Mouse (Mus musculus) mouse trophoblast stem cell (cell line): ENCODE results near the gene Tent5a.

Experiments
- in situ Hi-C, 2 experiments: fragments of 300-500 bp; cut with MseI, MboI; formaldehyde crosslinking; loops; 2 replicates in 1 of 2; 3 replicates in 1 of 2; pipeline ENCODE4 v1.15.1; 2025

The Tent5a gene

DNA sequence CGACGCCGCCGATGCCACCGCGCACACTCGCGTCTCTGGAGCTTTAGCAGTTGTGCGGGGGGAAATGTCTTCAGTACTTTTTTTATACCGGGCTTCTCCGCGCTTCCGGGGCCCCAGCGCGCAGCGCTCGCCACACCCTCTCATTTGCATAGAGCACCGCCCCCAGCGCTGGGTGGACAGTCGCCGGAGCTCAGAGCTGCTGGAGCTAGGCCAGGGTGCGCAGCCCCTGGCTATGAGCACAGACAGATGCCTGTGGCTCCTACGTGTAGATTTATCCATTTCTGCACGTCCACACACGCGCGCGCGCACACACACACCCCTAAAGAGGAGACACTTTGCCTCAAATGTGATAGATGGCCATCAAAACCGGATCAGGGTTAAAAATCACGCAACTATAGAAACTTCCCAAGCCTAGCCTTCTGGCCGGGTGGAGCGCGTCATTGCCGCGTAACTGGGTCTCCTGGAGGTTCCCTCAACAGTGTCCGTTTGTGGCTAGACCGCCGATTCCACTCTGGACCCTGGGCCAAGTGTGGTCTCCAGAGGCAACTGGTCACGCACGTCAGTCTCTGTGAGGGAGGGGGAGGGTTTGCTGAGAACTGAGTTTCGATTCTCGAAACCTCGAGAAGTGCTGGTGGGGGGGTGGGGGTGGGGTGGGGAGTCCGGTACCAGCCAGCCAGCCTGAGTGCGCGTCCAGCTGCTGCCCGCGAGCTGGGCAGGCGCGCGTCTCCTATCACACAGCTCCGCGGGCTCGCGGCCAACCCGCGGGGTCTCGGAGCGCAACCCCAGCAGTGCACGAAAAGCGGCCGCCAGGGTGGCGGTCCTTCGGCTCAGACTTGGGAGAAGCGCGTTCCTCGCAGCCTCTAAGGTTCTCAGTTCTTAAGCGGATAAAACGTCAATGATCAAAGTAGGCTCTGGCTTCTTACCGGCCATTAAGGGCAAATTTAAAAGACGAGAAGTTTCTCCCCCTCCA is at the start of gene Tent5a:
Gene Tent5a, minus strand, starts transcription at position 107 of the 970 bp plus-strand sequence.
- in situ Hi-C loops: loop anchor here in 1 of 2 experiments (25.0 kb wide), 1 partner anchor 865 kb away; no protein-coding TSS in a partner anchor

DNA sequence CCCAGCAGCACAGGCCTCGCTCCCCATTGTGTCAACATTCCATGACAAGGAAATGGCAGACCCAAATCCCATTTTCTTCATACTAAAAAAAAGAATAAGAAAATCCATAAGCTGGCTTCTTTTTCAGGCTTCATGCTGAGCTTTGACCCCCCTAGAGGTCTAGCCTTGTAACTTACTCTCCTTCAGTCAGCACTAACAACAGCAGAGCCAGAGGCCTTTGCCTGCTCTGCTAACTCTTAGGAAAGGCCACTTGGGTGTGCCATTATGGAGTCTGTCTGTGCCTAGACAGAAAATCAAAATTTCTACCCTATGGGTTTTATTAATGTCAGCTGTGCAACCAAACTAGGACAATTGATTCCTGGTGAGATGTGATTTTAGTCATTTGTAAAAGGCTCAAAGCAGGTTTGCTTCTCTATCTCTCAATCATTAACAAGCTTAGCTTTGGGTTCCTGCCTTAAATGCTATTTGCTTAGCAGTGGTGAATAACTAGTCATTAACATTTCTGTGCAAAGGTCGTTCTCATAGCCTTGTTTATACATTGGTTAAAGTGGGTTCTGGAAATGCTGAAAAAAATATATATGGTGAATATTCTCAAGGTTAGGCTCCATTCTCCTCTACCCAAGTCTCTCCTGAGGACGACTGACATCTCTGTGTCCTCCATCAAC is 49.6 kb upstream of the Tent5a start:
- in situ Hi-C loops: no loop called here

DNA sequence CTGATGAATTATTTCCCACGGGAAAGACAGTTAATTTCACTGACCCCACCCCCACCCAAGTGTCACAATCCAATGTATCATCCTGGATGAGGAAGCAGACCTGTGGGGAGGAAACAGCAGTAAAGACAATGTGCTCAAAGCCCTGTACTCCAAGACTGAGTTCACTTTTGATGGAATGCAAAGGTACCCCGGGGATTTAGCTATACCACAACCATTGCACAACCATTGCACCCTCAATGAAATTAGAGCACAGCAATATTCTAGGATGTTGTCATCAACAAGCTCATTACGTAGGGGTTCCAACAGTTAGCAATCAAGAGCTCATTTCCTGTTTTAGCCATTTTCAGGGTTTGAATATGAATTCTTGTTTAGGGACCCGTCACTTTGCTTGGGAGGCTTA is 48.0 kb upstream of the Tent5a start:
- in situ Hi-C loops: no loop called here

DNA sequence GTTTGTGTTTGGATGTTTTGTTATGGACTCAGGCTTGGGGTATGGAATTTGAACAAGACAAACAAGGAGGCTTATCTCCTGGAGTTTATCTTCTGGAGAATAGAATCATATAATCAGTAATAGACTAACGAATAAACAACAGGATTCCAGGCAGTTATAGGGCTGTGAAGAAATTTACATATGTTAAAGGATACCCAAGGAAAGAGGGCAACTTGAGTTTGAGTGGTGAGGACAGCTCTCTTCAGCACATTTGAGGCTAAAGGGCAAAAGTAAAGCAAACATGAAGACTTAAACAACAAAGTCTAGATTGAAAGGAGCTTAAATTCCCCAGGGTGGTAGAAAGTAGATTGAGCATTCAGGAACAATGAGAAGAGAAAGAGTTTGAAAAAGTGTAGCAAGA is 44.9 kb upstream of the Tent5a start:
- in situ Hi-C loops: no loop called here

DNA sequence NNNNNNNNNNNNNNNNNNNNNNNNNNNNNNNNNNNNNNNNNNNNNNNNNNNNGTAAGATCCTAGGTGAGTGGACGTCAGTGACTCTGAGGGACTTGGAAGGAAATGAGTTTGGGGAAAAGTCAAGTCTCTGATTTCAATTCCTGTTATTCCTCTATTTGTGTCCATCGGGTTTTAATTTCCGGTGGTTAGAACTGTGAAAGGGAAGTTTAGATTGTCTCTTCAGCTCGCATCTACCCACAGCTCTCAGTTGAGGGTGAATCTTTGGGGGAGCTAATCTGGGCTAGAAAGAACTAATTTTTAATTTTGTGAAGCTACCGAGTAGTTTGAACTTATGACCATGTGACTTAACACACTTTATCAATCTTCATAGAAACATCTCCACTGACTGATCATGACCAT is 42.4 kb upstream of the Tent5a start:
- in situ Hi-C loops: no loop called here

DNA sequence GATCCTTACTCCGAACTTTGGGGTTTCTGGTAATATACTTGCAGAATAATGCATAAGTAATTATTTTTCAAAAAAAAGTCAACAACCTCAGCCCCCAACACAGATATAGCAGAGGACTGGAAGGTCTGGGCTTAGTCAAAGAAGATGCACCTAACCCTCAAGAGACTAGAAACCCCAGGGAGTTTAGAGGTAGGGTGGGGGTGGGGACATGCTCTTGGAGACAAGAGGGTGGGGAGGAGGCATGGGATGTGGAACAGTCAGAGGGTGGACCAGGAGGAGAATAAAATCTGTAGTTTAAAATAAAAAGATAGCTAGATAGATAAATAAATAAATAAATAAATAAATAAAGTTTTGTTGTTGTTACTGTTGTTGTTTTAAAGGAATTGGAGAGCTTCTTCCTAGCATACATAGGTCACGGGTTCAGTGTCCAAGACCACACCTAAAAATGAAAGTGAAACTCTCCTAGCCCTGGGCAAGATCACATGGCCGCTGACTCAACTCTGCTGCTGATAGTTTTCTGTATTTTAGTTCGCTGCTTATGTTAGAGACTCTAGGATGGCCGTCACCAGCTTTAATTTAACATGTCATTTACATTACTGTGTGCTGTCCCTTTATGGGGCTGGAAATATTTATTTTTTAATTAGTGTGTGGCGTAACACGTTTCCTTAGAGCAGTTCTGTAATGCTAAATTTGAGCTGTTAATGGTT is 30.2 kb upstream of the Tent5a start:
- in situ Hi-C loops: no loop called here

DNA sequence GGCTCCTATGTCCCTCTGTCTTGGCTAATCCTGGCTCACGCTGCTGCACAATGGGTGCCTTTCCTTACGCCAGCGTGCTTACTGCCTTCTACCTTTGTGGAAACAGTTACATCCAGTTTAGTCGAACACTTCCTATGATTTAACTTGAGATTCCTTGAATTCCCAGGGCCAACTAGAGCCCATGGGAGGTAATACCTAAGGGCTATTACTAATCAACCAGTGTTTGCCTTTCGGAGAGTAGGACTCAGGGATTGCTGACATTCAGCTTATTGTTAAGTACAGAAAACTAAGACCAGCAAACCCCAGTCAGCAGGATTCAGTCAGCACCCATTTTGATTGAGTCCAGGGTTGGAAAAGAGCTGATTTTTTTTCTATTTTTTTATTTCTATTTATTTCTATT is 28.4 kb upstream of the Tent5a start:
- in situ Hi-C loops: no loop called here

DNA sequence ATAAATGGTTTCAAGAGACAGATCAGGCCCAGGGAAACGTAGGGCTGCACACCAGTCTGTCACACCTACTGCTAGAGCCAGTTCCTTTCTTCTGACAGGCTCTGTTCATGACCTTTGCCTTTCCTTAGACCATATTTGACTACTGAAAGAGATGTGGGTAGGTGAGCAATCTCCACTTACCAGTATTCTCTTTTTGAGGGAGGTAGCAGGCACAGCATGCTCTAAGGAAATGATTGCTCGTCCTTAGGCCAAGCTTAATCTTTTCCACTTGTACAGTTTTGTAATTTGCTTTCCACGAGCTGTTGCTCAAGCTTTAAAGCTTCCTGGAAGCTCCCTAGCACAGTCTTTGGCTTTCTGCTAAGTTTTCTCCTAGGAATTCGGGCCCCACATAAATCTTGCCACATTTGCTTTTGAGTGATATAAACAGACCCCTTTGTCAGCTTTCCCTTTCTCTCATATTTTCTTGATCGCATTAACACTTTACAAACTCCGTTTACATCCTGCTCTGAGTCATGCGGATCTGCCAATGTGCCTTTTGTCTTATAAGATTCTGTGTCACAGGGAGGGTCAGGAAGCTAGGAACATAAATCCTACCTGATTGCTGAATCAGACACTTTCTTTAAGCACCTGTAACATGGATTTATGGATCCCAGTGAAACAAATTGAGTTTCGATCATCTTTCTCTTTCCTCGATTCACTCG is 20.8 kb upstream of the Tent5a start:
- in situ Hi-C loops: loop anchor here in 1 of 2 experiments (25.0 kb wide), 1 partner anchor 886 kb away; no protein-coding TSS in a partner anchor

DNA sequence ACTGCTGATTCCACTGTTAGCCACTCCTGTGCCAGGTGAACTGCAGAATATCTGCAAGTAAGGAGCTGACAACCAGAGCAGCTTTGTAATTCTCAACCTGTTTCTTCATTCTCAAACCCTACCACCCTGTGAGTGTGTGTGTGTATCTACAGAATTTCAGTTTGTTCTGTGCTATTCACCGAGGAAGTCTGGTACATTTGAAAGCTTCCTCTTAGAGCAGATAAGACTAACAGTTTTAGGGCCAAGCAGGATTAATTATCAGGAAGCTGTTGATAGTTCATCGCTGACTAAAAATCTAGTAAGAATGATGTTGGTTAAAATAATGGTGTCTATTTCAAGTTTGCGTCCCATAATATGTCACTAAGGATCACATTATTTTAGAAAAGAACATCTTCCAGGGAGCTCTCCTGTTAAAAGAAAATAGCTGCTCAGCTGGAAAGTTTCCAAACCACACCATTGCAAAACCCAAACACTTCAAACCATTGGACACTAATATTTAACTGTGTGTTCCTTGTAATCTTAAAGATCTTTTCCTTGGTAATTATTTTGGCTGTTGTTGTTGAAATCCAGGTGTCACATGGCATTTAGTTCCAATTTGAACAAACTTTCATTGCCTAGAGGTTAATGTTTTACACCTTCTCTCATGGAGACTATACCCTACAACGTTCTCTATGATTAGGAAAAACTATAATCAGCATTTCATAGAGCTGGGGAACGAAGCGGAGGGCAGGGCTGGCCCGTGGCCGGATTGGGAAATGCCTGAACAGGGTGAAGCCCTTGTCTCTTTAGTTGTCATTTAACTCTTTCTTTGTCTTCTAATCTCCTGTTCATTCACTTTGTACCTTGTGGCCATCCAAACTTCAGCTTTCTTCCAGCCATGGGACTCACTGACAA is 16.0 kb upstream of the Tent5a start:
- in situ Hi-C loops: loop anchor here in 1 of 2 experiments (25.0 kb wide), 1 partner anchor 881 kb away; no protein-coding TSS in a partner anchor

DNA sequence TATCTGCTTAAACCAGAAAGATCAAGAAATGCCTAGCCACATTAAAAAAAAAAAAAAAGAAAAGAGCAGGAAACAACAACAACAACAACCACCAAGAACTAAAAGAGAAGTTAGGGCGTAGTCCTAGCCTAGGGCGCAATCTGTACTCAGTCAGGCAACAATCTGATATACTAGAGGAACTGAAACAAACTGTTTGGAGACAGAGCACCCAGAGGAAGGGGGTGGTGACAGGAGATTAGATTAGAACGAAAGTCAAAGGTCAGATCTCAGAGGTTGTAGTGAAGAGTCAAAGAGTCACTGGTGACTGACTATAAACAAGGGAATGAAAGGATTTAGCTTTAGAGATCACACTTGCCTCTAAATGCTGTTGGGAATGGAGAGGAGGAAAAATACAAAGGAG is 13.2 kb upstream of the Tent5a start:
- in situ Hi-C loops: loop anchor here in 1 of 2 experiments (25.0 kb wide), 1 partner anchor 878 kb away; no protein-coding TSS in a partner anchor

DNA sequence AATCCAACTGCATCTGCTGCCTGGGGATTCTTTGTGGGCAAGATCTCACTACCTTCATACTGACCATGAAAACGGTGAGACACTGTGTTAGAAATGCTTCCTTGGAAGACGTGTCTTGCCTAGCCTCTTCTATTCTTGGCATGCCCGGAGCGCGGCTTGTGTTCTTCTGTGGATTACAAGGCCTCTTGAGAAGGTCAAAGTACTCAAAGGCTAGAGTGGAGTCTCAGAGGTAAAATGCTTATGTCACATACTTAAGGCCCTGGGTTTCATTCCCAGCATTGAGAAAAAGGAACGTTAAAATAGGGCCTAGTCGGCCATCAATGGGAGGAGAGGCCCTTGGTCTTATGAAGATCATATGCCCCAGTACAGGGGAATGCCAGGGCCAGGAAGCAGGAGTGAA is 8.9 kb upstream of the Tent5a start:
- in situ Hi-C loops: loop anchor here in 1 of 2 experiments (25.0 kb wide), 1 partner anchor 874 kb away; no protein-coding TSS in a partner anchor

DNA sequence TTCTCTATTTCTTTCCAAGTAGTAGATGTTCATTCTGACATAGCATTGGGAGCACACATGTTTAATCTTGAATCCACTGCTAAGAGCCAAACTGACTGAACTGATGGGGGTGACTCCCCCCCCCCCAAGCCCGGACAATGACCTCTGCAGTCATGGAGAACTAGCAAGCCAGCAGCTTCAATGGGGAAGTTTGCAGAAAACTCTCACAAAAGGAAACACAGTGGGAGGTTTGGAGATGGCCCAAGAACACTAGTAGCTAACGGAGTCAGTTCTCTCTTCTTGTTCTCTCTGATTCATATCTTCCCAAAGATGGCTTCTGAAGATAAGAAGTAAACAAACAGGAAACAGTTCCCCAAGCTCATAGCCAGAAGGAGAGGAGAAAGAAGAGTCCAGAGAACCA is 4.4 kb upstream of the Tent5a start:
- in situ Hi-C loops: loop anchor here in 1 of 2 experiments (25.0 kb wide), 1 partner anchor 869 kb away; no protein-coding TSS in a partner anchor

DNA sequence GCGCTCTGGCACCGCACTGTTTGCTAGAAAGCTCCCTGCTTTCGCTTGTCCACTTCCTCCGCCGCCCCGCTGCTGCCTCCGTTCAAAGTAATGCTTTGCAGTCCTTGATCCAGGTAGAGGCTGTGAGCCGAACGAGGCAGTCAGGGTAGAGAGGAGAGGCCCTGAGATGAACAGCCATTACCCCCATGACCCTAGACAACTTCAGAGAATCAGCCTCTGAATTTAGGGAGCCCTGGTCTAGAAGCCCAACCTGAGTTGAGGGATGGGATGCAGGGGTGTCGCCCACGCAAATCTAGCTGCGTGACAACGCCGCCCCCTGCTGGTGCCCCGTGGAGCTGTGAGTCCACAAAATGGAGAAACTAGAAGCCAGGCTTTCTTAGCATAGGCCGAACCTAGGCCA is 1.1 kb upstream of the Tent5a start:
- in situ Hi-C loops: loop anchor here in 1 of 2 experiments (25.0 kb wide), 1 partner anchor 866 kb away; no protein-coding TSS in a partner anchor

DNA sequence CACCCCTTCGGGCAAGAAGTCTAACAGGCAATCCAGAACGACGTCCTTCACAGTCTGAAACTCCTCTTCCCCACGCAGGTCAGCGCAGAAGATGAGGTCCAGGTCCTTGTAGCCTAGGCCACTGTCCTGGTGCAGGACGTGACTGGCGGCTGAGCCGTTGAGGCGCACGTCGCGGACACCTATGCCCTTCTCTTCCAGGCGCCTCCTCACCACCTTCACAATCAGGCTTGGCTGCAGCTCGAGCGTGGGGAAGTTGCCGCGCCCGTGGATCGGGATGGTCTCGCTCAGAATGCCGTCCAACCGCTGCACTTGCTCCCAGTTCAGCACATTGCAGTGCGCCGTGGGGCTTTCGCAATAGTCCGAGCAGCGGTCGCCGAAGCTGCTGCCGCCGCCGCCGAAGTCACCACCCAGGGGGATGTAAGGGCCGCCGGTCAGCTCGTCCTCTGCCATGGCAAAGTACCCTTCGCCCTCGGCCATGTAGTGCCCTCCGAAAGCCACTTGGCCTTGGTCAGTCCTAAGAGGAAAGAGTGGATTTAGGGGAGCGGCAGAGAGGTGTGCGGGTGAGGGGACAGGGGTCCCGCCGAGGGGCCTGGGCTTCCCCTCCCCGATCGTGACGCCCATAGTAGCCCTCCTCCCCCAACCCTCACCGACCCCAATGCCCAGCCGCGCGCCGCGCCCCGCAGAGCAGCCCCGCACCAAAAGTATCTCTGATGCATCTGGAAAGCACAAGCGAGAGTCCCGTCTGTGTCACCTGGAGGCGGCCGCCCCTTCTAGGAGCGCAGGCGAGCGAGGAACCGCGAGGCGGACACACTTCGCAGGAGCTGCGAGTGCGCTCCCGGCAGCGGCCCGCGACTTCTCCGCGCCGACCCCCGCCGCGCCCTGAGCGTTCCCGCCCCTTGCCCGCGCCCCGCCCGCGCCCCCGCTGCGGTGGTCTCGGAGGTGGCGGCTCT is 581 bp downstream of the Tent5a start:
- in situ Hi-C loops: loop anchor here in 1 of 2 experiments (25.0 kb wide), 1 partner anchor 864 kb away; no protein-coding TSS in a partner anchor

DNA sequence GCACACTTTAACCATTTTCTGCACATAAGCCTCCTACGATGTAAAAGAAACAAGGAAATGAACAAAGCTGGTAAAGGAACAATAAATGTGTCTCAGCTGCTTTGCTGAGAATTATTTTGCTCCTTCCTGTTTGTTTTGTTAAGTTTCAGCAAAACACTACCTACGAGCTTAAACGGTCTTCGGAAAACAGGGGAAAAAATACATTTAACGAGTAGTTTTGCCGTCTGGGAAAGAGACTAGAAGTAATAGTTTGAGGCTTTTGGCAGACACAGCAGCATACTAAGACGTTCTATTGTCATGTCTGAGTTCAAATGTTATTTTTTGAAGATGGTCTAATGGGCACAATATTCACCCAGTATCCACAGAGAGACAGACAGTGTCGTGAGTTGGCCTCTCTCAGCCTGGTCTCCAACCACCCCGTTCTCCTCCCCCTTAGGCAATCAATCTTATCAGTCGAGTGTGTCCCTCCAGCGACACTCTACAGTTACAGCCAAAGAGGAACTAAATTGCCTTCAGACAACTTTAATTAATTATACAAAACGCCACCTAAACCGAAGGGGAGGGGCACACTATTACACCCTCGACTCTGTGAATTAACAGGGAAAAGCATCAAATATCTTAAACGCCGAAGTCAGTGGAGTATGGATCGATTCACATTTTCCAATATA is 1.8 kb downstream of the Tent5a start:
- in situ Hi-C loops: loop anchor here in 1 of 2 experiments (25.0 kb wide), 1 partner anchor 863 kb away; no protein-coding TSS in a partner anchor

DNA sequence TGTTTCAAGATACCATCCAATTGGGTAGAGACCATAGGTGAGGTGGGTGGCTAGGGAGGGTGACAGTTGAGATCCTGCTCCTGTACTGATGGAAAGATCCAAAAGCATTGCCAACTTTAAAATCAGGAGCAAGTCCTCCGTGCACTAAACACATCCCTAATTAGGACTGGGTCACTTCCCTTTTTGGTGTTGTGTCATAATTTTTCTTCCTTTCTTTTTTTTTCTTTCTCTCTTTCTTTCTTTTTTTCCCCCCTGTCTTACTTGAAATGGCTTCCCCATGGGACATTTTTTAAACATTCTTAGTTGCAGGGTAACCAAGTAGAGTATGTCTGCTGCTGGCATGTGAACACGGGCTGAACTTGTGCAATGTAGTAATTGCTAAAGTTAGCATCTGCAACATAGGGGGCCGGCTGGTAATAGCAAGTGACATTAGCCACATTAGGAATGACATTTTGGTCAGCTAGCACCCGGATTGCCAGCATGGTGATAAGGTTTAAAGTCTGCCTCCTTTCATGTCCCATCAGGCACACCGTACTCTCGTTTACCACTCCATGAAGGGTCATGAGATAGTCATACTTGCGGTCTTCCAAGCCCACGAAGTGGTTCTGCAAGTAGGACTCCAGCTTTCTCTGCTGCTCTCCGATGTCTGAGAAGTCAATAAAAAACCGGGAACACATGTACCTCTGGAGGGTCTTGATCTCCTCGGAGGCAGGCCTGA is 2.8 kb downstream of the Tent5a start:
- in situ Hi-C loops: loop anchor here in 1 of 2 experiments (25.0 kb wide), 1 partner anchor 862 kb away; no protein-coding TSS in a partner anchor
